Mouse (Mus musculus) midbrain, embryonic 11.5 days (tissue): Measurements from ENCODE around the gene 1810046K07Rik. TPM values are rescaled to one million over a fixed set of nuclear protein-coding genes. Genes with fewer than 3 reads are reported as not detected.

Experiments used
- ATAC-seq: fragments of 200-750 bp; cut with Nextera tagmentation; 2 replicates; pipeline ENCODE4 v1.8.0; 2017; ENCODE audit warnings: moderate TSS enrichment, moderate library complexity; ENCODE audit not compliant: low FRiP score
- DNase-seq: peaks from one replicate; pipeline ENCODE4 v3.0.0; 2015; ENCODE audit warnings: low spot score; ENCODE audit errors: missing footprints
- H3K27ac ChIP-seq: fragments of 300-500 bp; sonication (generic); 2 replicates; pipeline ENCODE4 v1.5.1; 2014; ENCODE audit warnings: low read depth, low read length
- H3K27me3 ChIP-seq: fragments of 300-500 bp; sonication (generic); 2 replicates; pipeline ENCODE4 v1.6.1; 2014; ENCODE audit warnings: mild to moderate bottlenecking, low read length, moderate library complexity, mixed read lengths; ENCODE audit not compliant: control insufficient read depth, insufficient read depth
- H3K36me3 ChIP-seq: fragments of 300-500 bp; sonication (generic); 2 replicates; pipeline ENCODE4 v1.6.1; 2014; ENCODE audit warnings: mild to moderate bottlenecking, low read length, moderate library complexity, mixed read lengths; ENCODE audit not compliant: control insufficient read depth, insufficient read depth
- H3K4me1 ChIP-seq: fragments of 300-500 bp; sonication (generic); 2 replicates; pipeline ENCODE4 v1.6.1; 2014; ENCODE audit warnings: low read length; ENCODE audit not compliant: control insufficient read depth, insufficient read depth
- H3K4me2 ChIP-seq: fragments of 300-500 bp; sonication (generic); 2 replicates; pipeline ENCODE4 v1.6.1; 2014; ENCODE audit warnings: mild to moderate bottlenecking, moderate library complexity
- H3K4me3 ChIP-seq: fragments of 300-500 bp; sonication (generic); 2 replicates; pipeline ENCODE4 v1.5.1; 2014; ENCODE audit warnings: low read depth, low read length
- H3K9ac ChIP-seq: fragments of 300-500 bp; sonication (generic); 2 replicates; pipeline ENCODE4 v1.6.1; 2014; ENCODE audit warnings: low read length
- H3K9me3 ChIP-seq: fragments of 300-500 bp; sonication (generic); 2 replicates; pipeline ENCODE4 v1.6.1; 2016; ENCODE audit warnings: low read length; ENCODE audit not compliant: control insufficient read depth
- WGBS: fragments of 180-500 bp; shearing (Covaris S2); extraction: QIAGEN DNeasy Blood & Tissue Kit; methylation state at CpG from one replicate; pipeline ENCODE4 v1.1.7; 2014; 5-methylcytosine and 5-hydroxymethylcytosine counted together
- polyA plus RNA-seq: library from polyadenylated mRNA; unstranded; fragments of >200 nt; fragmentation: Nextera tagmentation; extraction: Ambion mirVana; gene quantifications from 2 replicates; pipeline ENCODE4 v1.2.1, GENCODE M21; 2014

Gene 1810046K07Rik
- polyA plus RNA-seq, 1 experiment from 2014 or later = not detected

- WGBS = under 1% methylated on average over 53 of the region's 53 CpGs
- no peak within 1 kb of the TSS for H3K27ac ChIP-seq
- no peaks in the 10 kb centered on the region for H3K9me3 ChIP-seq
- H3K4me1 ChIP-seq = peaks cover 8% of the 10 kb centered on the region
- peak within 1 kb of the TSS; percentile 95 for H3K4me2 ChIP-seq
- peak; percentile 97 for DNase-seq
- peak within 1 kb of the TSS; percentile 53 for H3K4me3 ChIP-seq
- peak; percentile 98 for ATAC-seq
- H3K9ac ChIP-seq = peak within 1 kb of the TSS; percentile 69
- H3K27me3 ChIP-seq = peaks cover 7% of the 10 kb centered on the region
- no peaks in the 10 kb centered on the region for H3K36me3 ChIP-seq
Measured at GRCm38 (mm10) chr9:51278500-51279381, 50.0 kb downstream of the 1810046K07Rik start, which contains the start of gene Colca2. Gene Colca2 (minus strand): TSS chr9:51278569.

GRCm38 (mm10) chr9:51277834-51278498, 50.8 kb downstream of the 1810046K07Rik start:
- 27% methylated on average over 13 of the region's 13 CpGs for WGBS

DNA sequence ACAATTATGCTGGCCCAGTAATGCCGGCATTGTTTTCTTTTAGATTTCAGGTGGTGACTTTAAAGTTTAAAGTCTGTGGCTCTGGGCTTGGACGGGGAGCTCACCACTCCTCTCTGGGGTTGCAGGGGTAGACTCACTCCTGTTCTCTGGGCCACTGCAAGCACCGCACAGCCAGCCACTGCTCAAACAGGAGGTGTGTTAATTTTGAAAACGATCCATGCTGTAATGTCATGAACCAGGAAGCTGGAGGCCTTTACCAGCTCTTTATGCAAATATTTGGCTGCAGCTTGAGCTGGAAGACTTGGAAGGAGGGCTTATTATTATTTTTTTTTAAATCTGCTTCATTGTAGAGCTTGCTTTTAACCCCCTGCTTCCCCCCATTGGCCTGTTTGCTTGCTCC, 54.0 kb downstream of the 1810046K07Rik start:
- ATAC-seq = no peak
- no peaks in the 10 kb centered on the region for H3K36me3 ChIP-seq
- no peaks in the 10 kb centered on the region for H3K9me3 ChIP-seq
- H3K9ac ChIP-seq = no peak overlapping the region
- 18% methylated on average over 4 of the region's 4 CpGs for WGBS
- H3K4me1 ChIP-seq = peaks cover 8% of the 10 kb centered on the region
- H3K27ac ChIP-seq = no peak overlapping the region
- peaks cover 5% of the 10 kb centered on the region for H3K27me3 ChIP-seq
- no peak overlapping the region for H3K4me3 ChIP-seq
- H3K4me2 ChIP-seq = no peak overlapping the region
- DNase-seq = no peak

More at GRCm38 (mm10) chr9:51277834-51278498, 50.8 kb downstream of the 1810046K07Rik start:
- Histone ChIP-seq H3K27me3 (peaks cover 7% of the 10 kb centered on the region), H3K9me3 (no peaks in the 10 kb centered on the region), H3K27ac (no peak overlapping the region), H3K4me2 (peak overlapping the region; percentile 95), H3K4me1 (peaks cover 8% of the 10 kb centered on the region), H3K4me3 (peak overlapping the region; percentile 53), H3K9ac (peak overlapping the region; percentile 69), H3K36me3 (no peaks in the 10 kb centered on the region)
- DNase-seq (no peak), ATAC-seq (peak; percentile 43; the same call in 1 of the 2 replicates)

DNA sequence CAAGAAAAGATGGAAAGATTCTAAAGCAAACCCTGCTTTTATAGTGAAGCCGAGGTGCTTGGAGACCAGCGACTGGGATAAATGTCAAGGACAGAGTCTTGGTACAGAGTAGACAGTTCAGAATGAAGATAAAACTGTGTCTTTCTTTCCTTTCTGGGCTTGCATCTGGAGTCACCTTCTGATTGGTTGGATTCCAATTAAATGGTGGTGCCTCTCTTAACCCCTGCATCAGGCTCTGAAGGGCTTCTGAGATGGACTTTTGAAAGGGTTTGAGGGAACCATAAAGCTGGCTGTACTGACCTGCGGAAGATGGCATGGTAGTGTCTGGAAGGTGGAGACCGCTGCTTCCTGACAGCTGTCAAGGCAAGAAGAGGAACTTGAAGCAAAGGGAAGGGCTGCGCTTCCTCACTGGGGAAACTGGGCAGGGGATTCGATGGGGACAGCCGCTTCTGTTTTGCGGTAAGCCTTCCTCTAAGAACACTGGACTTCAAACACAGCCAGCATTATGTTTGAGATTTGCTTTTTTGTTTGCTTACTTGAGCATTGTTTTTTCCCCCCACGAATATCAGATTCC, 55.0 kb downstream of the 1810046K07Rik start:
- H3K4me3 ChIP-seq = no peak overlapping the region
- H3K9me3 ChIP-seq = no peaks in the 10 kb centered on the region
- H3K27ac ChIP-seq = no peak overlapping the region
- H3K36me3 ChIP-seq = no peaks in the 10 kb centered on the region
- H3K27me3 ChIP-seq = no peaks in the 10 kb centered on the region
- no peak overlapping the region for H3K9ac ChIP-seq
- H3K4me1 ChIP-seq = peaks cover 4% of the 10 kb centered on the region; the same call in 1 of the 2 replicates
- no peak overlapping the region for H3K4me2 ChIP-seq
- 58% methylated on average over 9 of the region's 9 CpGs for WGBS
- DNase-seq = no peak
- ATAC-seq = no peak

- Histone ChIP-seq H3K27me3 (no peaks in the 10 kb centered on the region), H3K4me3 (no peak overlapping the region), H3K4me2 (no peak overlapping the region), H3K36me3 (no peaks in the 10 kb centered on the region), H3K9ac (no peak overlapping the region), H3K4me1 (peaks cover 4% of the 10 kb centered on the region; the same call in 1 of the 2 replicates), H3K27ac (no peak overlapping the region), H3K9me3 (no peaks in the 10 kb centered on the region)
- DNase-seq = no peak
- 82% methylated on average over 5 of the region's 5 CpGs for WGBS
- no peak for ATAC-seq
Measured at GRCm38 (mm10) chr9:51272102-51272501, 56.6 kb downstream of the 1810046K07Rik start.

DNA sequence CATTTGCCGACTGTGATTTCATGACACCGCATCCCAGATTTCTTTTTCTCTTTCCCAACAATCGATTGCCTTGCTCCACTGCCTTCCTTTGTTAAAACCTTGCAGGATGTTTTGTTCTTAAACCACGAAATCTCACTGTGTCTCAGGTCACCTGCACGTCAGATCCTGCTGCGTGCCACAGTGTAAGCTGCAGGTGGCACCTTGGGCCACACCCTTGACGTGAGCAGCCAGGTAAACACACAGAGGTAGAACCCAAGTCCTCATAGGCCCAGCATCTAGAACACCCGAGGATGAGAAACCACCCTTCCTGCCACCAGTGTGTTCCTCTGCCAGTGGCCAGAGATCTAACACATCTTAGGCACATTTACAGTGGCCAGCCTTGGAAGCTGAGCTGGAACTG, 57.6 kb downstream of the 1810046K07Rik start:
- no peak overlapping the region for H3K4me2 ChIP-seq

DNA sequence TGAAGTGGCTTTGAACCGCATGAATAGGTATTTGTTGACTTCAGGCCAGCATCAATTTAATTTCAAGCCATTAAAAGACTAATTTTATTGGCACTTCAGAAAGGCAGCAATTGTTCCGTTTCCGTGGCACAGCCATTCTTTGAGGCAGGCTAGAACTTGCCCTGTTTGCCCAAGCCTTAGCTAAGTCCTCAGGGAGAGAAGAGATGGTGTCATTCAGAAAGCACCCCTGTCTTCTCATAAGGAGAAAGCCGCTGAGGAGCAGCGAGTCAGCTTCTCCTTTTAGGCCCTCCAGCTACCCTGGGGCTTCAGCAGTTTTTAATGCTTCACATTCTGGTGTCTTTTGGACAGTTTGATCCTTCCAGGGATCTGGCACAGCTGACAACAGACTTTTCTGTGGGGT, 59.9 kb downstream of the 1810046K07Rik start:
- Histone ChIP-seq H3K27me3 (no peaks in the 10 kb centered on the region), H3K4me2 (no peak overlapping the region), H3K4me1 (no peaks in the 10 kb centered on the region), H3K4me3 (no peak overlapping the region), H3K9me3 (no peaks in the 10 kb centered on the region), H3K9ac (no peak overlapping the region), H3K27ac (no peak overlapping the region), H3K36me3 (no peaks in the 10 kb centered on the region)
- DNase-seq = no peak
- WGBS = 81% methylated on average over 5 of the region's 5 CpGs
- ATAC-seq = no peak

More for the DNA sequence above, 57.6 kb downstream of the 1810046K07Rik start:
- H3K4me1 ChIP-seq = peaks cover 4% of the 10 kb centered on the region; the same call in 1 of the 2 replicates
- ATAC-seq = no peak
- H3K27me3 ChIP-seq = no peaks in the 10 kb centered on the region
- no peak overlapping the region for H3K27ac ChIP-seq
- H3K9ac ChIP-seq = no peak overlapping the region
- 46% methylated on average over 8 of the region's 8 CpGs for WGBS
- no peak for DNase-seq
- H3K9me3 ChIP-seq = no peaks in the 10 kb centered on the region
- no peak overlapping the region for H3K4me3 ChIP-seq
- H3K36me3 ChIP-seq = no peaks in the 10 kb centered on the region

GRCm38 (mm10) chr9:51258426-51258825, 70.3 kb downstream of the 1810046K07Rik start:
- H3K4me2 ChIP-seq = no peak overlapping the region
- no peaks in the 10 kb centered on the region for H3K4me1 ChIP-seq
- ATAC-seq = no peak
- no peak overlapping the region for H3K27ac ChIP-seq
- H3K4me3 ChIP-seq = no peak overlapping the region
- DNase-seq = no peak
- no peaks in the 10 kb centered on the region for H3K27me3 ChIP-seq
- no peak overlapping the region for H3K9ac ChIP-seq
- no peaks in the 10 kb centered on the region for H3K36me3 ChIP-seq
- 93% methylated on average over 5 of the region's 5 CpGs for whole genome bisulfite sequencing
- H3K9me3 ChIP-seq = no peaks in the 10 kb centered on the region
